Mouse (Mus musculus) thymus, postnatal 0 days (tissue): ENCODE data around the gene Map3k7. TPM values are rescaled to one million over a fixed set of nuclear protein-coding genes. Genes with fewer than 3 reads are reported as not detected.
A peak's percentile ranks its signal among the peaks of the same experiment; 100 is the strongest.

Experiments used
- DNase-seq: peaks from one replicate; pipeline ENCODE4 v3.0.0-alpha.2; 2015; ENCODE audit warnings: low spot score
- polyA plus RNA-seq: library from polyadenylated mRNA; unstranded; fragments of >200 nt; fragmentation: Nextera tagmentation; extraction: Ambion mirVana; gene quantifications from 2 replicates; pipeline ENCODE4 v1.2.1, GENCODE M21; 2015

Gene Map3k7
- polyA plus RNA-seq, 1 experiment from 2014 or later: 26.5 TPM

- peak; percentile 69 for DNase-seq
These were observed 93.2 kb downstream of the Map3k7 start for GRCm38 (mm10) chr4:32057102-32057501.

GRCm38 (mm10) chr4:32060686-32061085, 96.8 kb downstream of the Map3k7 start:
- no peak for DNase-seq

GRCm38 (mm10) chr4:32062381-32063059, 98.6 kb downstream of the Map3k7 start:
- peak; percentile 25 for DNase-seq

GRCm38 (mm10) chr4:32063291-32063690, 99.4 kb downstream of the Map3k7 start:
- no peak for DNase-seq
